Mouse (Mus musculus) heart, adult 2 months (tissue): ENCODE results near the gene Sys1.

Experiments
- CTCF ChIP-seq: fragments of 200-600 bp; IDR thresholded peaks from 2 replicates; pipeline ENCODE4 v1.8.1; 2022; ENCODE audit warnings: antibody characterized with exemption, mild to moderate bottlenecking, moderate library complexity
- POLR2A ChIP-seq: fragments of 200-500 bp; IDR thresholded peaks from 2 replicates; pipeline ENCODE4 v1.6.1; 2011; ENCODE audit warnings: mild to moderate bottlenecking, low read depth, low read length, control low read depth; ENCODE audit not compliant: insufficient read depth

DNA sequence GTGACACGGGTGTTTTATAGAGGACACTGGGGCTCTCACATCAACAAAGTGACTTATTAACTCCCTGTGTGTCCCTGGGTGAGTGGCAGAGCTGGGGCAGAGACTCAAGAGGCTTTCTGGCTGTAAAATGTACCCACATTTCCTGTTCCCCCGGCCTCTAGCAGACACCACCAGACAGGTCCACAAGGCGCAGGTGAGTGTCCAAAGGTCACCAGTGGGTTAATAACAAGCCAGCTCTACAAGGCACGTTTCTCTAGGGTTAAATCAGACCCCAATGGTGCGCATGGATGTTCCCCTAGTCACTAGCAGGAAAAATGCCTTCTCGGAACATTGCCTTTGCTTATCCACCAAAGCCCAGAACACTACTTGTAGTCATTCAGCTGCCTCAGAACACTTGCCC is 19.1 kb upstream of the Sys1 start:
- TF ChIP-seq CTCF = no peak
- TF ChIP-seq POLR2A = no peak
